Mouse (Mus musculus): ENCODE measurements around the gene Il3ra.

The Il3ra gene

GRCm38 (mm10) chr14:14354511-14355359 lies 8.7 kb downstream of the Il3ra start:
- peak; percentile 15 for DNase-seq (ENCODE audit: low read depth, low spot score)

DNA sequence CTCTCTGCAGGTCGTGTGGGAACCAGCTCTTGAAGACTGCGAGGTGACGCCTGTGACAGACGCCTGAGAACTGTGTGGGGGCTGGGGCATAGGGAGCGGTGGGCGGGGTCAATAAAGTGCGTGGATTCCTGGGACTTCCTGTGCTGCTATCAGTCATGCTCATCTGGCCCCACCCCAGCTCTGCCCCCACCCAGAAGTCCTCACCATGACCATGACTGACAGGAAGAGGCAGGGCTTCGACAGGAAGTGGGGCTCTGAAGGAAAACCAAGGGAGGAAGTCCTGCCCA lies 9.2 kb downstream of the Il3ra start:
- peak; percentile 25 for DNase-seq (ENCODE audit: low read depth, low spot score)

GRCm38 (mm10) chr14:14395535-14395934 lies 49.5 kb downstream of the Il3ra start:
- DNase-seq (ENCODE audit: low read depth, low spot score): no peak

DNA sequence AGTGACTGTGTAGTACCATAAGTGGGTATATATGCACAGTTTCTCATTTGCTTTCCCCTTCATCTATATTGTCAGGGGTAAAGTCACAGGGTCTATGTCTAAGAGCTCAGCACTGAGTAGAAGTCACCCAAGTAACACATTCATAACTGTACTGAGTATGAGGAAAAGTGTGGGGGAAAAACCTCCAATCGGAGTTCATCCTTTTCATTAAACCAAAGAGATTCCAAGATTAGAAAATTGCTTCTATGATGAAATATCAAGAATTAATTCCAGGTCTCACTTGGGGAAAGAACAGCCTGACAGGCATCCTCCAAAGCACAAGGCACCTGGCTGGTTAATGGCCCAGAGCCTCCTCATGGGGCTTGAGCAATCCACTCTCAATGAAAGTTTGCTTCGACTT lies 54.9 kb downstream of the Il3ra start, which contains the start of gene Olfr721-ps1:
TSS of gene Olfr721-ps1 (plus strand) at position 301 of the 400 bp plus-strand sequence.
- no peak for DNase-seq (ENCODE audit: low read depth, low spot score)

Measured in CD4-positive helper T cell, adult 2 months (primary cell).